Mouse (Mus musculus): ENCODE results near the gene Fzr1. TPM values are rescaled to one million over a fixed set of nuclear protein-coding genes. Genes with fewer than 3 reads are reported as not detected.

The Fzr1 gene
- 27.4 TPM for polyA plus RNA-seq (2017; shearing (Covaris generic))

GRCm38 (mm10) chr10:81377793-81378552 lies at the start of gene Fzr1:
Gene Fzr1, minus strand, starts transcription at chr10:81378516.

DNA sequence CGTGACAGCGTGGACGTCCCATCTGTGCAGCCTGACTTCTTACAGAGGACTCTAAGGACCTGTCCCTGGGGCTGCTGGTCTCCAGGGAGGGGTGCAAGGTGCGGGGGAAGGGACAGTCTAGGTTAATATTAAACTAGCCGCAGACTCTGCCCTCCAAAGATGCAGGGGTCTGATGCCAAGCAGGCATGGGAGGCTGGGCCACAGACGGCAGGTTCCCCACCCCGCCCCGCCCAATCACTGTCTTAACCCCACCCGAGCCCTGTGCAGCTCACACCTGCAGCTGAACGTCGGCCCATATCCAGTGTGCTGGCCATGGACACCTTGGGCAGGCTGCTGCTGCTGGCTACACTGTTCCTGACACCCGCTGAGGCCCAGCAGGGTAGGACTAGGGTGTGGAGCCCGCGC lies 14.5 kb upstream of the Fzr1 start, which contains the start of gene Smim24:
TSS of gene Smim24 (plus strand) at position 271 of the 405 bp plus-strand sequence.

DNA sequence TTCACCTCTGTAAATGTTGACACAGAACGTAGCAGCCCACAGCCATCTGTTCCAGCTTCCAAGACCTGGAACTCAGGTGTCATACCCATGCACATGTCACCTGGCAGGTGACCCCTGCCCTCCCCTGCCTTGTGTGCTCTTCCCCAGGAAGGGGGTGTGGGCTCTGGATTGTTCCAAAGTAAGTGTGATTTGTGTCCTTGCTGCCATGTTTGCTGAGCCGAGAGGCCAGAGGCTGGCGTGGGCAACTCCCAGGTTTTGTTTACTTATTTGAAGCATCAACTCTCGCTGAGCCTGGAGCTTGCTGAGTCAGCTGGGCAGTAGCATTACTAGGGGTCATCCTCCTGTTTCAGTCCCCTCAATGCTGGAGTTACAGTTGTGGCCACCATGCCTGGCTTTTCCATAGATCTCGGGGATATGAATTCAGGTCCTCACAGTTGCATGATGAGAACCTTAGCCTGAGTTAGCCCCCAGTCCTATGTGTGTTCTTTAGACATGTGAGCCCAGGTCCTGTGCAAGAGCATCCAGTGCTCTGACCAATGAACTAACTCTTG lies 10.3 kb upstream of the Fzr1 start, which contains the start of gene Gm48552:
TSS of gene Gm48552 (plus strand) at position 501 of the 551 bp plus-strand sequence.

DNA sequence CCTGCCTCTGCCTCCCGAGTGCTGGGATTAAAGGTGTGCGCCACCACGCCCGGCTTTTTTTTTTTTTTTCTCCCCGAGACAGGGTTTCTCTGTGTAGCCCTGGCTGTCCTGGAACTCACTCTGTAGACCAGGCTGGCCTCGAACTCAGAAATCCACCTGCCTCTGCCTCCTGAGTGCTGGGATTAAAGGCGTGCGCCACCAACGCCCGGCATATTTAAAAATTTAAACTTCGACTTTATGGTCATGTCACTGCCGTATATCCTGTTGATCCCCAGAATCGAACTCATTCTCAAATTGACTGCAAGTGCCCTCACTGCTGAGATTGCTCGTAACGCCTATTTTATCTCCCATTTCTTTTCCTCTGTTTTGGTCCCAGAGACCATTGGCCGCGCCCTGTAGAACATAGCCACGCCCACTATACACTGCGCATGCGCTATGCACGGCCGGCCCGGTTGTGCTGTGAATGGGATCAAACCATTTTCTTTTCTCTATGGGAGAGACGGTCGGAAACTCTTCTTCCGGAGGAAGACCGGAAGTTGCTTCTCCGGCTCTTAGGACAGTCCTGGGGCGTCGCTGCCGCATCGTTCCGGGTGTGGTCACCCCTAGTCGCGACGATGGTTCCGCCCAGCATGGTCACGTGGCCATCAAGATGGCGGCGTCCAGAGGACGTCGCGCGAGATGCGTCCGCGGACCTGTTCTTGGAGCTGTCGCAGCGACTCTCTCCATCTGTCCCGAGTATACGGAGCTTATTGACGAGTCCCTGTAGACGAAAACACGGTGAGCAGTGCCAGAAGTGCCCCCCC lies 5.7 kb upstream of the Fzr1 start, which contains the start of the genes Dohh and Gm48551:
TSS of gene Dohh (plus strand) at position 627 of the 803 bp plus-strand sequence.
TSS of gene Gm48551 (plus strand) at position 665 of the 803 bp plus-strand sequence.

DNA sequence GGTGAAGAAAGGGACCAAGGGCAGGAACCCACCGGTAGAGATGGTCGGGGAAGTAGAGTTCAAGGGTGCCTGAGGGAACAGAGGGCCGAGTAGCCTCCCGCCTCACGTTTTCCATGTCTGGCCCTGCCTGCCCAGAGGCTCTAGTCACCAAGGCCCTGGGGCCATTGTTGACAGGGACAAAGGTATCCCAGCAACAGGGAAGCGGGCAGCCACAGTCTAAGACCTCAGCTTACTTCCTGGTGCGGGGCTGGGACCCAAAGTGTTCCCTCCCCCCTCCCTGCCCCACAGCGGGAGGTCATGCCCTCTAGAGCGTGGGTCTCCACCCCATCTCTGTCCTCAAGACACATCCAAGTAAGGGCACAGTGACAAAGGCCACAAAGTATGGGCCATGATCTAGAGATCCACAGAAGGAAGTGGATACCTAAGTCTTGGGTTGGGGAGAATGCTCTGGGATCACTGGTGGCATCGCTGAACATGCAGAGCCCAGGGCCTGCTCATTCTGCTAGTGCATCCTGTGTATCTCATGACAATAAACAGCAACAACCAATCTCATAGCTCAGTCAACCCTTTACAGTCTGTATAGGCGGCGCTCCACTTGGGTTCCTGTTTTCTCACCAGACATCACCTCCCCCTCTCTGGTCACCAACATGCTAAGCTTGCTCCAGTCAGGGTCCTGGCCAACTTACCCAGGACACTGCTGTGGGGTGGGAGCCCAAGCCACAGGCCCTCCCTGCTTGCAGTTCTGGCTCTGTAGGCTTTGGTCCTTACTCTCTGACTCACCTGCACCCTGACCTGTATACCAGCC lies 12.4 kb downstream of the Fzr1 start, which contains the start of gene 4930404N11Rik:
TSS of gene 4930404N11Rik (minus strand) at position 145 of the 805 bp plus-strand sequence.

GRCm38 (mm10) chr10:81356991-81357844 lies 21.1 kb downstream of the Fzr1 start, which contains the start of gene Mfsd12:
Gene Mfsd12, plus strand, starts transcription at chr10:81357491.

DNA sequence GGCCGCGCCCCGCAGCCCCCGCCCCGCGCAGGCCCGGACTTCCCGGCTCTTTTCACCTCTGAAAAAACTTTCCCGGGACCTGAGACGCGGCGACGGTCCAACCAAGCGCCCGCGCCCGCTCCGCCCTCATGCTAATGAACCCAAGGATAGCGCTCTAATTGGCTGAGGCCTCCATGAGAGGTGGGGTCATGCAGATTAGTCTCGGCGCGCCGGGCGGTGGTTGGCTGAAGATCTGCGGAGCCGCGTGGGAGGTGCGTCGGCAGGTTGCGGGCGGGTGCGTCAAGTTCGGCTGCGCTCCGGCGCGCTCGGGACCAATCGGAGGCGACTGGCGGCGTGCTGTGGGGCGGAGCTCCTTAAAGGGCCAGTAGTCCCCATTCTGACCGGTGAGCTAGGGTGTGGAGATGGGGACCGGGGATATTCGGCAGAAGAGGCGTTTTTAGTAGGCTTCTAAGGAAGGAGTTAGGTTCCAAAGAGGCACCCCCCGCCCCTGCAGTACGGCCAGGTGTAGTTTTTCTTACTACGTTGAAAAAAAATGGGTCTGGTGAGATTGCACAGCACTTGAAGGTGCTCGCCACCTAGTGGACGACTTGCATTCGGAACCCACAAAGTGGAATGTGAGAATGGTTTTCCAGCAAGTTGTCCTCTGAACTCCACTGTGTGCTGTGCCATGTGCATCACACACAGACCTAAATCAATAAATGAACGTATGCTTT lies 27.8 kb downstream of the Fzr1 start, which contains the start of gene Hmg20b:
TSS of gene Hmg20b (minus strand) at position 130 of the 713 bp plus-strand sequence.

DNA sequence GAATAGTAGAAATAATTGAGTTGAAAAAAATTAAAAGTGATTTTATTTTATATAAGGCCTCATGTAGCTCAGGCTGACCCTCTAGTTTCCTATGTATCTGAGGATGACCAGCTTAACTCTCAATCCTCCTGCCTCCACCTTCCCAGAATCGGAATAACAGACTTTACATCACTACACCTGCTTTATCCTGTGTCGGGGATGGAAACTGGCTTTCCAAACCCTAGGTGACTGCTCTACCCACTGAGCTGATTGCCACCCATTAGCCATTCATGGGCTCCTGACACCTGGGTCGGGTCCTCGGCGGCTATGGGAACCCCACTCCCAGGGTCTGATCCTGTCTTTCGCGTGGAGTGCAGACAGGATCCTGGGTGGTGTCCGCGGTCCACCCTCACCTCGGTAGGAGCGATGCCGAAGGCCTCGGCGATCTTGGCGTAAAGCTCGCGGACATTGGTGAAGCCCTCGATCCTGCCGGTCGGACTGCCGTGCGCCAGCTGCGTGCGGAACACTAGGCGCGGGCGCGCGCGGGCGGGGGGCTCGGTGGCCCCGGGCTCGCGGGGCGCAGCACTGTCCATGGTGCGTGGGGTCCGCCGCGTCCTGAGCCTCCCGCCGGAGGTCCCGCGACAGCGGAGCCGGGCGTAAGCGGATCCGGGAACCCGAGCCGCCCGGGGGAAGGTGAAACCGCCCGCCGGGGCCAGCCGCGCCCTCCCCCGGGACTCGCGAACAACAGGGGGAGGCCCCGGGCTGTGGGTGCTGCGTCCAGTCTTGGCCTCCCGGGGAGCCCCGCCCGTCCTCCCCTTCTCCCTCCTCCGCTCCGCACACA lies 35.4 kb downstream of the Fzr1 start, which contains the start of gene Gipc3:
TSS of gene Gipc3 (minus strand) at position 581 of the 820 bp plus-strand sequence.

DNA sequence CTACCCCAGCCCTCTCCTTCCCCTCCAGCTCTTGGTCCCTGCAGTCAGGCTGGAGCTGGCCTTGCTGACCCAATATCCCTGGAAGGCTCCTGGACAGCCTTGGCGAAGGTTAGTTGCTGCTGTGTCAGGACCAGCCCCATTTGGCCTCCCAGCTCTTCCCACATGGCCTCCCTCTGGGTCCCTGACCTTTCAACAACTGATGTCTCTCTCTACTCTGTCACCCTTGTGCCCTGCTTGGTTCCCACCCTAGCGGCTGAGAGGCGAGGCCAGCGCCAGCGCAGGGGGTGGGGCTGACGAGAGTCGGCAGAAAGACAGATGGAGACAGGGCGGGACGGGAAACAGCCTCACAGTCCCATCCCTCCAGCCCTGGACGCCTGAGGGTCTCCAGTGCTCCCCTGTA lies 49.9 kb downstream of the Fzr1 start, which contains the start of gene Tbxa2r:
TSS of gene Tbxa2r (plus strand) at position 346 of the 400 bp plus-strand sequence.

DNA sequence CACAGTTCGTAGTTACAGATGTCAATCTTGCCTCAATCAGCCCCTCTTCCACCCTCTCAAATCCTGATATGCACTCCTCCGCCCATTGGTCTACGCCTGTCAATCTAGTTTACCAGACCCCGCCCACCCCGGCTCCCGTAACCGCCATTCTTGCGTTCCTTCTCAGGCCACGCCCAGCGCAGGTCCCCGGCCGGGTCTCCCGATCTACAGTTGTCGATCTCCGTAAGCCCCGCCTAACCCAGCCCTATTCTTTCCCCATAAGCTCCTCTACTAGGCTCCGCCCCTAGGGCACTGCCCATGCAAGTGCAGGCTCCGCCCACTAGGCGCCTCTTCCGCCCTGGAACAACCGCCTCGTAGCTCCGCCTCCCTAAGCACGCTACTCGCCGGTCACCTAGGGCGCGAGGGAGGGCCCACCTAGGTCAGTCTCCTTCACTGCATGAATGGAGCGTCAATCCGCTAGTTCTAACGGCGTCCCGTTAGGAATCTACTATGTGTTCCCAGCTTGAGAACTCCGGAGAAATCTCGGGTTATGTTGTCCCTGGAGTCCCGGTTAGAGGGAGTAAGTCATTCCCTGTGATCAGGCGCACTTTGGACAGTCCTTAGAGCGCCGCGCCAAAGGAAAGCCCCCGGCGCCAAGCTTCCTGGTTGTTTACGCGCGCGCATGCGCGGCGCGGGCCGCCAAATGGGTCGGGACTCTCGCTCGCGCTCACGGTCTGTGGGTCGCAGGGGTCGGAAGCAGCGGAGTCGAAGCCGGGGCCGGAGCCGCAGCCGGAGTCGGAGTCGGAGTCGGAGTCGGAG lies 57.6 kb downstream of the Fzr1 start, which contains the start of gene Cactin:
TSS of gene Cactin (plus strand) at position 554 of the 798 bp plus-strand sequence.

Other genes starting within 250 kb of the Fzr1 start
- gene Zbtb7a, start 243.3 kb downstream of the Fzr1 start, polyA plus RNA-seq (2017; shearing (Covaris generic)), result 43.0 TPM
- 51.7 TPM for gene Pias4, start 210.6 kb downstream of the Fzr1 start, polyA plus RNA-seq (2017; shearing (Covaris generic))
- gene Eef2, start 201.9 kb downstream of the Fzr1 start, polyA plus RNA-seq (2017; shearing (Covaris generic)), result 783 TPM
- gene Dapk3, start 195.5 kb downstream of the Fzr1 start, polyA plus RNA-seq (2017; shearing (Covaris generic)), result 6.7 TPM
- gene 4930442H23Rik, start 194.7 kb downstream of the Fzr1 start, polyA plus RNA-seq (2017; shearing (Covaris generic)), result not detected
- 0.22 TPM for gene Nmrk2, start 176.5 kb downstream of the Fzr1 start, polyA plus RNA-seq (2017; shearing (Covaris generic))
- gene Atcay, start 147.7 kb downstream of the Fzr1 start, polyA plus RNA-seq (2017; shearing (Covaris generic)), result 10.3 TPM
- gene Zfr2, start 145.4 kb downstream of the Fzr1 start, polyA plus RNA-seq (2017; shearing (Covaris generic)), result 5.8 TPM
- 166 TPM for gene Matk, start 125.6 kb downstream of the Fzr1 start, polyA plus RNA-seq (2017; shearing (Covaris generic))
- gene Mrpl54, start 111.6 kb downstream of the Fzr1 start, polyA plus RNA-seq (2017; shearing (Covaris generic)), result 109 TPM
- 68.0 TPM for gene Apba3, start 111.6 kb downstream of the Fzr1 start, polyA plus RNA-seq (2017; shearing (Covaris generic))
- 28.8 TPM for gene Tjp3, start 86.9 kb downstream of the Fzr1 start, polyA plus RNA-seq (2017; shearing (Covaris generic))
- 52.4 TPM for gene Pip5k1c, start 85.6 kb downstream of the Fzr1 start, polyA plus RNA-seq (2017; shearing (Covaris generic))
- 39.4 TPM for gene Cactin, start 57.4 kb downstream of the Fzr1 start, polyA plus RNA-seq (2017; shearing (Covaris generic))
- 67.8 TPM for gene Tbxa2r, start 49.8 kb downstream of the Fzr1 start, polyA plus RNA-seq (2017; shearing (Covaris generic))
- 0.16 TPM for gene Gipc3, start 35.2 kb downstream of the Fzr1 start, polyA plus RNA-seq (2017; shearing (Covaris generic))
- gene Hmg20b, start 28.0 kb downstream of the Fzr1 start, polyA plus RNA-seq (2017; shearing (Covaris generic)), result 36.0 TPM
- gene Mfsd12, start 21.0 kb downstream of the Fzr1 start, polyA plus RNA-seq (2017; shearing (Covaris generic)), result 1.9 TPM
- 1.8 TPM for gene 4930404N11Rik, start 12.7 kb downstream of the Fzr1 start, polyA plus RNA-seq (2017; shearing (Covaris generic))
- gene Dohh, start 5.9 kb upstream of the Fzr1 start, polyA plus RNA-seq (2017; shearing (Covaris generic)), result 52.8 TPM
- gene Gm48551, start 6.0 kb upstream of the Fzr1 start, polyA plus RNA-seq (2017; shearing (Covaris generic)), result 6.0 TPM
- gene Gm48552, start 10.5 kb upstream of the Fzr1 start, polyA plus RNA-seq (2017; shearing (Covaris generic)), result 1.4 TPM
- 7.1 TPM for gene Smim24, start 14.5 kb upstream of the Fzr1 start, polyA plus RNA-seq (2017; shearing (Covaris generic))
- 25.4 TPM for gene Nfic, start 77.1 kb upstream of the Fzr1 start, polyA plus RNA-seq (2017; shearing (Covaris generic))
- 0.60 TPM for gene Celf5, start 104.2 kb upstream of the Fzr1 start, polyA plus RNA-seq (2017; shearing (Covaris generic))
- 144 TPM for gene Ncln, start 117.9 kb upstream of the Fzr1 start, polyA plus RNA-seq (2017; shearing (Covaris generic))
- 78.3 TPM for gene S1pr4, start 121.6 kb upstream of the Fzr1 start, polyA plus RNA-seq (2017; shearing (Covaris generic))
- gene Gna15, start 145.7 kb upstream of the Fzr1 start, polyA plus RNA-seq (2017; shearing (Covaris generic)), result 32.8 TPM
- gene Gna11, start 166.7 kb upstream of the Fzr1 start, polyA plus RNA-seq (2017; shearing (Covaris generic)), result 6.9 TPM
- 181 TPM for gene Aes, start 181.0 kb upstream of the Fzr1 start, polyA plus RNA-seq (2017; shearing (Covaris generic))
- 3.9 TPM for gene Tle2, start 196.0 kb upstream of the Fzr1 start, polyA plus RNA-seq (2017; shearing (Covaris generic))
- 0.45 TPM for gene Tle6, start 222.6 kb upstream of the Fzr1 start, polyA plus RNA-seq (2017; shearing (Covaris generic))
- gene BC025920, start 227.8 kb upstream of the Fzr1 start, polyA plus RNA-seq (2017; shearing (Covaris generic)), result 2.6 TPM
- gene Sirt6, start 249.3 kb upstream of the Fzr1 start, polyA plus RNA-seq (2017; shearing (Covaris generic)), result 19.8 TPM

All from inflammation-experienced regulatory T-cells, adult 16 weeks (primary cell).